Mouse (Mus musculus): Measurements from ENCODE around the gene Myl9. TPM values are rescaled to one million over a fixed set of nuclear protein-coding genes. Genes with fewer than 3 reads are reported as not detected.
"Not testable (repeated sequence)": the region's sequence is repeated elsewhere in the genome, so short reads cannot be mapped to it uniquely, and the experiment has no call there.

Myl9 gene
- polyA plus RNA-seq, 1 experiment from 2014 or later, result 36.5 TPM

- WGBS, result 72% methylated on average over 5 of the region's 5 CpGs
These were observed 36.3 kb downstream of the Myl9 start for GRCm38 (mm10) chr2:156811556-156811955.

DNA sequence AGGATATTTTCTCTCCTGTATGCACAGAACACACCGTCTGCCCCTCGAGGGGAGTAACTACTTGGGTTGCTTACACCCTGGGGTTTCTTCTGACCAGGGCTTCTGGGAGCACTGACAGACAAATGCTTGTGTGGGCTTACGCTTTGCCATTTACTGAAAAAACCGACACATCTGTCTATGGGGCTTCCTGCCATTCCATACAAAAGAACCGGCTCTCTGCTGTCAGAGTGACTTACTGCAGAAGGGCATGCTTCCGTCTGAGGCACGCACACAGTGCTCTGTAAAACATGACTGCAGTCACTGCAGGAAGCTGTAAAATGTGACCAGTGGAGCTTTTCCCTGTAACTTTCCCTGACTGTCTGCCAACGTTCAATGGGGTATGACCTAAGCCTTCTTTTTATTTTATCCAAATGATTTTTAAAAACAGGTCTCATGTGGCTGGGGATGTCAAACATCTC lies 39.2 kb downstream of the Myl9 start:
- Histone ChIP-seq H3K9ac (replicated peaks; ENCODE audit: low read depth, low read length) (no peak overlapping the region), H3K4me2 (ENCODE audit: low read length) (no peak overlapping the region), H3K4me1 (replicated peaks; ENCODE audit: control insufficient read depth, insufficient read depth, low read length) (no peaks in the 10 kb centered on the region), H3K27ac (ENCODE audit: low read length) (no peak overlapping the region), H3K27me3 (replicated peaks; ENCODE audit: control insufficient read depth, insufficient read depth, low read length) (no peaks in the 10 kb centered on the region), H3K9me3 (ENCODE audit: control insufficient read depth, low read length) (no peaks in the 10 kb centered on the region), H3K4me3 (replicated peaks; ENCODE audit: low read length) (no peak overlapping the region), H3K36me3 (ENCODE audit: control insufficient read depth, insufficient read depth) (no peaks in the 10 kb centered on the region)
- ATAC-seq, result no peak
- WGBS, result 18% methylated on average over 8 of the region's 8 CpGs

More at GRCm38 (mm10) chr2:156811556-156811955, 36.3 kb downstream of the Myl9 start:
- H3K36me3 ChIP-seq (ENCODE audit: control insufficient read depth, insufficient read depth), result no peaks in the 10 kb centered on the region
- no peaks in the 10 kb centered on the region for H3K4me1 ChIP-seq (replicated peaks; ENCODE audit: control insufficient read depth, insufficient read depth, low read length)
- no peaks in the 10 kb centered on the region for H3K27me3 ChIP-seq (replicated peaks; ENCODE audit: control insufficient read depth, insufficient read depth, low read length)
- H3K9me3 ChIP-seq (ENCODE audit: control insufficient read depth, low read length), result no peaks in the 10 kb centered on the region
- no peak overlapping the region for H3K27ac ChIP-seq (ENCODE audit: low read length)
- no peak overlapping the region for H3K9ac ChIP-seq (replicated peaks; ENCODE audit: low read depth, low read length)
- no peak overlapping the region for H3K4me3 ChIP-seq (replicated peaks; ENCODE audit: low read length)
- no peak for ATAC-seq
- no peak overlapping the region for H3K4me2 ChIP-seq (ENCODE audit: low read length)

GRCm38 (mm10) chr2:156814893-156815292 lies 39.7 kb downstream of the Myl9 start:
- H3K9me3 ChIP-seq (ENCODE audit: control insufficient read depth, low read length), result no peaks in the 10 kb centered on the region
- 47% methylated on average over 5 of the region's 5 CpGs for WGBS
- no peak overlapping the region for H3K4me2 ChIP-seq (ENCODE audit: low read length)
- H3K27ac ChIP-seq (ENCODE audit: low read length), result no peak overlapping the region
- H3K36me3 ChIP-seq (ENCODE audit: control insufficient read depth, insufficient read depth), result no peaks in the 10 kb centered on the region
- ATAC-seq, result no peak
- H3K4me1 ChIP-seq (replicated peaks; ENCODE audit: control insufficient read depth, insufficient read depth, low read length), result no peaks in the 10 kb centered on the region
- H3K9ac ChIP-seq (replicated peaks; ENCODE audit: low read depth, low read length), result no peak overlapping the region
- H3K27me3 ChIP-seq (replicated peaks; ENCODE audit: control insufficient read depth, insufficient read depth, low read length), result no peaks in the 10 kb centered on the region
- H3K4me3 ChIP-seq (replicated peaks; ENCODE audit: low read length), result no peak overlapping the region

- Histone ChIP-seq H3K4me1 (replicated peaks; ENCODE audit: control insufficient read depth, insufficient read depth, low read length) (no peaks in the 10 kb centered on the region), H3K9me3 (ENCODE audit: control insufficient read depth, low read length) (no peaks in the 10 kb centered on the region), H3K27me3 (replicated peaks; ENCODE audit: control insufficient read depth, insufficient read depth, low read length) (no peaks in the 10 kb centered on the region), H3K4me3 (replicated peaks; ENCODE audit: low read length) (no peak overlapping the region), H3K36me3 (ENCODE audit: control insufficient read depth, insufficient read depth) (no peaks in the 10 kb centered on the region), H3K9ac (replicated peaks; ENCODE audit: low read depth, low read length) (no peak overlapping the region), H3K27ac (ENCODE audit: low read length) (no peak overlapping the region), H3K4me2 (ENCODE audit: low read length) (no peak overlapping the region)
- WGBS, result 70% methylated on average over 3 of the region's 3 CpGs
- no peak for ATAC-seq
These were observed 40.2 kb downstream of the Myl9 start for GRCm38 (mm10) chr2:156815412-156815811.

- H3K9ac ChIP-seq (replicated peaks; ENCODE audit: low read depth, low read length), result no peak overlapping the region
- H3K27ac ChIP-seq (ENCODE audit: low read length), result no peak overlapping the region
- no peak overlapping the region for H3K4me3 ChIP-seq (replicated peaks; ENCODE audit: low read length)
- no peak overlapping the region for H3K4me2 ChIP-seq (ENCODE audit: low read length)
- no peaks in the 10 kb centered on the region for H3K4me1 ChIP-seq (replicated peaks; ENCODE audit: control insufficient read depth, insufficient read depth, low read length)
- no peaks in the 10 kb centered on the region for H3K27me3 ChIP-seq (replicated peaks; ENCODE audit: control insufficient read depth, insufficient read depth, low read length)
- ATAC-seq, result no peak
- no peaks in the 10 kb centered on the region for H3K9me3 ChIP-seq (ENCODE audit: control insufficient read depth, low read length)
- WGBS, result 58% methylated on average over 1 of the region's 1 CpGs
- no peaks in the 10 kb centered on the region for H3K36me3 ChIP-seq (ENCODE audit: control insufficient read depth, insufficient read depth)
These were observed 40.9 kb downstream of the Myl9 start for GRCm38 (mm10) chr2:156816116-156816515.

DNA sequence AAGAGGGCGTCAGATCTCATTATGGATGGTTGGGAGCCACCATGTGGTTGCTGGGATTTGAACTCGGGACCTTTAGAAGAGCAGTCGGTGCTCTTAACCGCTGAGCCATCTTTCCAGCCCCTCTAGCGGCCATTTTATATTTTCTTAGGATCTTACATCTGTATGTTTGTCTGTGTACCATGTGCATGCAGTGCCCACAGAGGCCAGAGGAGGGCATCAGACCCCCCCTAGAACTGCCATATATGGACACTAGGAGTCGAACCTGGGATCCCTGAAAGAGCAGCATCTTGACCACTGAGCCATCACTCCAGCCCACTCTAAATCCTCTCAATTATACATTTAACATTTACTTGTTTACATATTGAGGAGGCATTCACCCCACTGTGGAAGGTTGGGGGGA lies 49.9 kb downstream of the Myl9 start:
- H3K4me2 ChIP-seq (ENCODE audit: low read length); H3K27me3 ChIP-seq (replicated peaks; ENCODE audit: control insufficient read depth, insufficient read depth, low read length); H3K36me3 ChIP-seq (ENCODE audit: control insufficient read depth, insufficient read depth); H3K4me3 ChIP-seq (replicated peaks; ENCODE audit: low read length); H3K4me1 ChIP-seq (replicated peaks; ENCODE audit: control insufficient read depth, insufficient read depth, low read length); ATAC-seq; H3K9me3 ChIP-seq (ENCODE audit: control insufficient read depth, low read length); H3K9ac ChIP-seq (replicated peaks; ENCODE audit: low read depth, low read length); H3K27ac ChIP-seq (ENCODE audit: low read length): not testable (repeated sequence)
- 87% methylated on average over 6 of the region's 6 CpGs for WGBS

Other genes with a start within 250 kb of the Myl9 start
- gene Aar2, start 227.8 kb upstream of the Myl9 start, polyA plus RNA-seq (2015; fragmentation: Nextera tagmentation; extraction: Ambion mirVana), result 44.4 and 45.9 TPM in 2 replicates
- 342 and 361 TPM in 2 replicates for gene Dlgap4, start 161.7 kb upstream of the Myl9 start, polyA plus RNA-seq (2015; fragmentation: Nextera tagmentation; extraction: Ambion mirVana)
- 33.1 and 39.1 TPM in 2 replicates for gene Tgif2, start 64.6 kb downstream of the Myl9 start, polyA plus RNA-seq (2015; fragmentation: Nextera tagmentation; extraction: Ambion mirVana)
- gene 4930518I15Rik, start 82.5 kb downstream of the Myl9 start, polyA plus RNA-seq (2015; fragmentation: Nextera tagmentation; extraction: Ambion mirVana), result 10.2 and 15.0 TPM in 2 replicates
- 131 and 139 TPM in 2 replicates for gene Rab5if, start 87.7 kb downstream of the Myl9 start, polyA plus RNA-seq (2015; fragmentation: Nextera tagmentation; extraction: Ambion mirVana)
- gene Sla2, start 111.8 kb downstream of the Myl9 start, polyA plus RNA-seq (2015; fragmentation: Nextera tagmentation; extraction: Ambion mirVana), result 0.11 and 0.29 TPM in 2 replicates
- 150 and 152 TPM in 2 replicates for gene Ndrg3, start 216.6 kb downstream of the Myl9 start, polyA plus RNA-seq (2015; fragmentation: Nextera tagmentation; extraction: Ambion mirVana)
- gene Dsn1, start 231.7 kb downstream of the Myl9 start, polyA plus RNA-seq (2015; fragmentation: Nextera tagmentation; extraction: Ambion mirVana), result 20.3 and 22.8 TPM in 2 replicates

Measured in forebrain, embryonic 16.5 days (tissue).